Mouse (Mus musculus) frontal cortex, postnatal 10 days (tissue): ENCODE measurements around the gene Nrcam.
"Not testable (repeated sequence)": the region's sequence is repeated elsewhere in the genome, so short reads cannot be mapped to it uniquely, and the experiment has no call there.

Experiments used
- DNase-seq, 2 experiments: peaks; one replicate each; pipeline ENCODE4 v3.0.0; 2022; ENCODE audit warnings: low spot score in 2 of 2, mixed read lengths in 1 of 2

Nrcam gene

DNA sequence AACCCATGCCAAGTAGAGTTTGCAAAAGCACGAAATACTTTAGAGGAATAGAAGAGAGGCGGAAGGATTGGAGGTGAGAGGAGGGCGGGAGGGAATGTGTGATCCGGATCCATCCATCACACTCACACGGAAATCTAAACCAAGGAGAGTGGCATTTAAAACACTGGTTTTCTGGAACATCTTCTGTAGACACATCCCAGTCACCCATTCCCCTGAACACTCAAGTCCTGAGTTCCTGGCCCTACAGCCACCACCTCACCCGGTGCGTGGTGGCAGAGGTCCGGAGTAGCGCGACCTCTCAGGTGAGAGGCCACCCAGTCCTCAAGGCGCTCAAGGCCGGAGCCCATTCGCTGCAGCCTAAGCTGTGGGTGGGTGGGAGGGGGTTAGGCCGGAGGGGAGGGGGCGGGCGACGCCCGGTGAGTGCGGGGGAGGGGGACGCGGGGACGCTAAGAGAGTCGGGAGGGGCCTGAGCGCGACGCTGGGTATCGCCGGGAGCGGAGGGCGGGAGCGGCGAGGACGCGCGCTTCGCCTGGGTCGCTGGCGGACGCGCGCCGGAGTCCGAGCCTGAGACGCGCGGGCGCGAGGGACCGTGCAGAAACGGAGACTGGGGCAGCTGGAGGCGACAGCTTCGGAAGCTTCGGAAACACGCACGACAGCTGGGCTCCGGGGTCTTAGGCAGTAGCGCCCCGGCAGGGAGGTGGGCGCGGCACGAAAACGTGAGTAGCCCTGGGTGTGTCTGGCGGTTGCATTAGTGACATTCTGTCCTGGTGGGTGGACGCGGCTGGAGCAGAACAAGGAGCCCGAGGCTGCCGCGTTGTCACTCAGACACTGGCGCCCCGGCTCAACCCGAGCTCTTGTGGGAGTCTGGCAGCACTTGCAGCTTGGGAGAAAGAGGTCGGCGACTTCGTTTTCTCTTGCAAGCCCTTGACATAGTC, at the start of gene Nrcam:
Gene Nrcam, plus strand, starts transcription at position 505 of the 935 bp plus-strand sequence.
- DNase-seq: peak; percentile 55 to 72

DNA sequence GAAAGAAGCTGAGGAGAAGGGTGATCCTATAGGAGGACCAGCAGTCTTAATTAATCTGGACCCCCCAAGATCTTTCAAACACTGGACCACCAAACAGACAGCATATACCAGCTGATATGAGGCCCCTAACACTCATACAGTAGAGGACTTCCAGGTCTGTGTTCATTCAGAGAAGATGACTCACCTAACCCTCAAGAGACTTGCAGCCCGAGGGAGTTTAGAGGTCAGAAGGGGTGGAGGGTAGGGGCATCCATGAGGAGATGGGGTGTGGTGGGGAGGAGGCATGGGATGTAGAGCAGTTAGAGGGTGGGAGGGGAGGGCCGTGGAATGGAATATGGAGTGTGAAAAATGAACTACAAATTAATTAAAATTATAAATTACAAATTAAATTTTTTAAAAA, 48.5 kb upstream of the Nrcam start:
- not testable (repeated sequence) for DNase-seq

DNA sequence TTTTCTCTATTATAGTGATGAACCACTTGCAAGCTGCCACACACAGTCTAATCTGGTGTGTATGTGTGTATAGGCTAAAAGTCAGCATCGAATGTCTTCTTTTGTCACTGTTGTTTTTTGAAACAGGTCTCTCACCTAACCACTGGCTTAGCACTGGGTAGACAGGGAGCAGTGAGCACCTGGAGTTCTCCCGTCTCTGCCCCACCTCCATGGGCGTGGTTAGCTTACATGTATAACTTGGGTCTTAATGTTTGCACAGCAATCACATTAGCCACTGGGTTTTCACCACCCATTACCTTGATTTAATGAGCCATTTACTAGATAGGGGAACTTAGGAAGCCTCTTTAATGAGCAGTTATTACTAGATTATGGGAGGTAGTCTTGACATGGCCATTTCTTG, 47.2 kb upstream of the Nrcam start:
- no peak for DNase-seq

DNA sequence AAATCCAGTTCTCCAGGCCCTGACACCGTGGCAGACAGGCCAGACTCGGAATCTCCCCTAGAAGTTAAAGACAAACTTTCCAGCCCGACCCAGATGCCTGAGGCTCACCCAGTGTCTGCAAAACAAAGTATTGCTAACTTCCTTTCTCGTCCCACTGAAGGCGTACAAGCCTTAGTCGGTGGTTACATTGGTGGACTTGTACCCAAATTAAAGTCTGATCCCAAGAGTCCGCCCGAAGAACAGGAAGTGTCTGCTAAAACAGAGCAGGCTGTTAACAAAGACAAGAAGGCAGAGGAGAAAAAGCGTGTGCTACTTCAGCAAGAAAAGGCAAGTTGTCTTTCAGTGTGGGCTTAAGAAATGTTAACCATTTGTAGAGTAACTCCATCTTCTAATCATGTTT, 45.3 kb upstream of the Nrcam start:
- DNase-seq: no peak

DNA sequence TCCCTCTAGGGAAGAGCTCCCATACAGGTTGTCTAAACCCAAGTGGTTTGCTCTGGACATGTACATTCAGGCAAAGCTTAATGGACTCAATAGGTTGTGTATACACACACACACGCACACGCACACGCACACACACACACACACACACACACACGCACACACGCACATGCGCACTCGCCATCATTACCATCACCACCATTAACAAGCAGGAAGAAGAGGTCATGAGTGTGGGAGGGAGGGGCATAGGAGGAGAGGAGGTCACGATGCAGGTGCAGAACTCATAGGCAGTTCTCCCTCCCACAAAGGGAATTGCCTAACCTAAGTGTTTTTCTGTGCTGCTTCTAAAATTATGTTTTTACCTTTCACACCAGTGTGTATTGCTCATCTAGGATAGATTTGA, 41.7 kb upstream of the Nrcam start:
- no peak for DNase-seq

DNA sequence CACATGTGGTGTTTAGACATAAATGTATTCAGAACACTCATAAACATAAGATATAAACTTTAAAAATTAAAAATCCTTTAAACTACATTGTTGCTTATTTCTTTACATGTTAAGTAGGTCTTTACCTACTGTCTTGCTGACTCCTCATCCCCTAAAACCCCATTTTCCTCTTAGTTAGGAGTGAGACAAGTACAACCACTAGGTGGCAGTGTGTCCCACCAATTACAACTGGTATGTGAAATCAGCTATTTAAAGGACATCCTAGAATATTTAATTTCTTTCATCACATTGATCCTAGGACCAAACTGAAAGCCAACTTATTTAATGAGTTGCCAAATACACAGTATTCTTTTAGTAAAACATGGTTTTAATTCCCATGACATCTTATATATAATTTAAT, 36.4 kb upstream of the Nrcam start:
- DNase-seq: peak in 1 of 2 experiments; percentile 43

DNA sequence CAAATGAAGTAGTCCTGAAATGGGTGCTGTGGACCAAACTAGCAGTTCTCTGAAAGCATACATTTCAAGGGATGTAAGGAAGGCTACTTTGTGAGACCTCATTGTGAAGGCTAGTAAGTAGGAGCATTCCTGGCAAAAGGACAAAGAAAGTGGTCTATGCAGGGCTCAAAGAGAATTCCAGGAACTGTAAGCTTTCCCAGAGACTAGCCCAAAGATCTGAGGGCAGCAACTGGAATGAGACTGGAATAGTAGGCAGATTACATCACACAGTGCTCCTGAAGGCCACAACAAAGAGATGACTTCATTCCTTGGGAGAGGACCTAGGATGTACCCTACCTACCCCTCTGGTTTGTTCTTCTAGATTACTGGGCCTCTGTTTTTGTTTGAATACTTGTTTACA, 27.9 kb upstream of the Nrcam start:
- DNase-seq: no peak

DNA sequence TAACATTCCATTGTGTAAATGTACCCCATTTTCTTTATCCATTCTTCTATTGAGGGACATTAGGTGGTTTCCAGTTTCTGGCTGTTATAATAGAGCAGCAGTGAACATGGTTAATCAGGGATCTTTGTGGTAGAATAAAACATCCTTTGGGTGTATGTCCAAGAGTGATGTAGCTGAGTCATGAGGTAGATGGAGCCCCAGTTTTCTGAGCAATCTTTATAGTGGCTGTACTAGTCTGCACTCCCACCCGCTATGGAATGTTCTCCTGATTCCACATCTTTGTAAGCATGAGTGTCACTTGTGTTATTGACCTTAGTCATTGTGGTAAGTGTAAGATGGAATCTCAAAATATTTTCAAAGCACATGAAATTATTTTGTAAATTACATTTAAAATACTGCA, 24.7 kb upstream of the Nrcam start:
- DNase-seq: no peak

DNA sequence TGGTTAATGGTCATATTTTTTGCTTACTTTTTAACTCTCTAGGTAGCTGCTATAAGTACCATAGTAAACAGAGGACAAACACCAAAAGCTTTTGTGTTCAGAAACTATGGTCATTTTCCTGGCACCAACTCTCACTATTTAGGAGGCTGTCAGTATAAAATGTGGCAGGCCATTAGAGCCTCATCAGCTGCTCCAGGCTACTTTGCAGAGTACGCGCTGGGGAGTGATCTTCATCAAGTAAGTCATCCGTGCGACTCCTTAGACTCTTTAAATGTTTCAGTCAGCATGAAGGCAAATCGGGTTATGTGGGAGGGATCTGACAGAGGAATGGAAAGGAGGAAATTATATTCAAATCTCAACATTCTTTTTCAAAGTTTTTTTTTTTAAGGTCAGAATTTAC, 23.8 kb upstream of the Nrcam start:
- no peak for DNase-seq

DNA sequence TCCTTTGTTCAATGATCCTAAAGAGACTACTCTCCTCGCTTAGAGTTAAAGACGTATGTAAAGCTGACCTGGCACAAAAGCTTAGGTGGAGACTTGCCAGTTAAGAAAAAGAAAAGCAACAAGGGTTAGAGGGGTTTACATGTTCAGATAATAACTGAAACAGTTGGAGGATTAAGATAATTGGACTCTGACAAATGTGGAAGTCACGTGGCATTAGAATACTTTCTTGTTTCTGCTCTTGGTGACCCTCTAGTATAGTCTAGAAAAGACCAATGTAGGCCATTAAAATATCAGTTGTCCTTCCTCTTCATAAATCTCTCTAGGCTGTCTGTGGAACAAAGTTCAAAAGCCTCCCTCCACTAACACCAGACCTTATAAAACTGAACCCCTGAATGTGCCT, 20.5 kb upstream of the Nrcam start:
- no peak for DNase-seq

DNA sequence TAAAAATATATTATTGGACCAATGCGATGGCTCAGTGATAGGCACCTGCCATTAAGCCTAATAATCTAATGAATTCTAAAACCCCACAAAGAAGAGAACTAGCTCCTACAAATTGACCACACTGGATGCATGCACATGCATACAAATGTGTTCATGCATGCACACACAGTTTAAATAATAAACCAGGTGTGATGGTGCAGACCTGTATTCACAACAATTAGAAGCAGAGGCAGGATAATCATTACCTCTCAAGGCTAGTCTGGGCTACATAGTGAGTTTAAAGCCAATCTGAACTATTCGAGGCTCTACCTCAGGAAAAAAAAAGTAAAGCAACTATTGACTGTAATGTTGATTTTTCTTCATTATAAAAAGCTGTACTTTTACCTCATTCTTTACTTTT, 13.5 kb upstream of the Nrcam start:
- DNase-seq: no peak

DNA sequence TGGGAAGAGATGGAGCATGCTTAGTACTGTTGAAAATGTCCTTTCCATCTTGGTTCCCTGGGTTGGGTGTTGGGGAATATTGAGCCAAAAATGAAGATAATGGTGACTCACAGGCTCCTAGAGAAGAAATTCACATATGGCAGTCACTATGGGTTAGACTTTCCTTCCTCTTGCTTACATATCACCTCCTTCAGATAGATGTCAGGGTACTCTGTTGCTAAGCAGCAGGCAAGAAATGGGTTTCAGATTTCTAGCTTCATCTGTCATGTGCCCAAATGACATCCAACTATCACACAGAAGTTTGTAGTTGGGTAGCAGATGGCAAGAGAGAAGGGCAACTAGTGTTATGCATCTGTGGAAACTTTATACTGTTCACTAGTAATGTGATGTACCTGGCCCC, 3.6 kb upstream of the Nrcam start:
- DNase-seq: no peak

DNA sequence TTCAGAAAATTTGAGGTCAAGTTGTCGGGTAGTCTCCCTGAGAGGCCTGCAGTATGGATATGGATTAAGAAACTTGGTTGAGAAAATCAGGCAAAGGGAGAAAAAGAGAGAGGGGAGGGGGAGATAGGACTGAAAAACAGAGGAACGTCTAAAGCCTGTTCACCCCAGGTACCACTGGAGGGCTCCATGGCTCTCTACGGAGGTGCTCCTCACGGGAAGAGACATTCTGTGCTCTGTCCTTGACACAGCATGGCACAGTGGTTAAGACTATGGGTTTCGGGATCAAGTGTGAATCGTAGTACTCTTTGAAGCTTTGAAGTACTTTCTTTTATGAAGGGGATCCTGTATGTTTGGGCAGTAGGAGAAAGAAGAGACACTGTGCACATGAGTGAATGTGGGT, 1.2 kb upstream of the Nrcam start:
- DNase-seq: peak in 1 of 2 experiments; percentile 39

DNA sequence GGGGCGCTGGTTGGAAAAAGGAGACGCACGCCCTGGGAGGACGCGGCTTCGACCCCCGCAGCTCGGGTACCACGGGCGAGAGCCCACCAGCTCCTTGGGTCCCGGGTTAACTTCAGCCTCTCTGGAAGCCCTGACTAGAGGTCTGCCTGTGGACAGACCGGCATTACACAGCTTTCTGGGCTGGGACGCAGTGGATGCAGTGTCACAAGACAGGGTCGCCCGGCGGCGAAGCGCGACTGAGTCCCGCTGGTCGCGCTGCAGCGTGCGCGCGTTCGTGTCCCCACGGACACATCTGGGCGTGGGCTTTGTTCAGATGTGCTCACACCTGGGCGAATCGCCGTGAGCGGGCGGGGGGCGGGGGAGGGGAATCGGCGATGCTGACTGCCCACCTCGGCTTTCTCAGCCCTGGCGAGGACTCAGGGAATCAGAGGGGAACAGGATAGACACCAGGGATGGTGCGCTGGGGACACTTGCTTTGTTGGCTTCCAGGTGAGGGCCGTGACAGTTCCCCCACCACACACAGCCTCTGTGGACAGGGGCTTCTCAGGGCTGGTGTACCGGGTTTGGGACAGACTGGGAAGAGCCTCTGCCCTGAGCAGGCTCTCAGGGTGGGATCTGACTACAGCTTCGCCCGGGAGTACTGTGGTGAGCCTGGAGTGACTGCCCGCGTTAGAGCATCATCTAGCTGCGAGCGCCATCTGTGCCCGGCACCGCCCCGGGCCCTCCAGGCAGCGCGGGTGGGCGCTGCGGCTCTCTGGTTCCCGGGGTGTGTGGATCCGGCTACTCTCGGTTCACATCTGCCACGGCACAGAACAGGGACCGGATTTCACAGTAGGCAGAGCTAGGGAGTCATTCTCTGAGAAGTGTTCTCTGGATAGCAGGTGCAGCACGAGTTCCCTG, 881 bp downstream of the Nrcam start:
- DNase-seq: peak; percentile 40 to 68

DNA sequence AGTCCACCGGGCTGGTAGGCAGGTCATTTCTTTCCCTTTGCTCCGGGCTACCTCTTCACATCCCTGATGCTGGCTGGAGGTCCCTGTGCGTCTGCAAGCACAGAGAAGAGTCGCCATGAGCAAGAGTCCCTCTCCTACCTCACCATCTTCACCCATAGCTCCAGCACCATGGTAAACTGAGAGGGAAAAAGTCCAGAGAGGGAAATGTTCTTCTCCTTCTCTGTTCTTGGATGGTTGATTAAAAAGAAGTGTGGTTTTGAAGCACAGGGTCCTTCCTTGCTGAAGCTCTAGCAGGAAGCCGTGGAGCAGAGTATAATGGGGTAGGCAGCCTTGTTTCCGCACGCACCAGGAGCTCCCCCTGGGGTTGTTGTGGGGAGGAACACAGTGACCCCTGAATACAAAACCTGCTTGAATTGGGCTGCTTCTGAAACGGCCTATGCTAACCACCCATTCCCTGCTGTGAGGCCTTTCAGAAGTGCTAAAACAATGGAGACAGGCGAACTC, 1.6 kb downstream of the Nrcam start:
- peak in 1 of 2 experiments; percentile 29 for DNase-seq

DNA sequence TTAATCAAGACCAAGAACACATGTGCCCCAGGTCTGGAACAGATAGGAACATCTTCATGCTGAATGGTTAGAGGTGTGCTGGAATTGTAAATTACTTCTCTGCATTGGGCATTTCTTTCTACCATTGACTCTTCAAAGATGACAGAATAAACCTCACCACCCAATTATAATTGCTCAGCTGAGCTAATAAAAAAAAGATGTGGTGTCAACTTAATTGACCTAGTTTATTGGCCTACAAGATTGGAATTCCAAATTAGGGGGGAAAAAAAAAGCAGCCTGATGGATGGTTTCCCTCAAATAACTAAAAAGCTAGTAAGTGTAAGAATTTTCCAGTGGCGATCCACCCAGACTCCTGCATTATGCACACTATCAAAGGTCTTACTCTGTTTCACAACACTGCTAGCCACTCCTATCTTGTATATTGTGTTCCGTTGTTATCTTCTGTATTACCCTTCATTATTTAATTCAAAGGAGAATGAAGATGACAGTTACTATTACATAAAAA, 8.5 kb downstream of the Nrcam start:
- DNase-seq: no peak

DNA sequence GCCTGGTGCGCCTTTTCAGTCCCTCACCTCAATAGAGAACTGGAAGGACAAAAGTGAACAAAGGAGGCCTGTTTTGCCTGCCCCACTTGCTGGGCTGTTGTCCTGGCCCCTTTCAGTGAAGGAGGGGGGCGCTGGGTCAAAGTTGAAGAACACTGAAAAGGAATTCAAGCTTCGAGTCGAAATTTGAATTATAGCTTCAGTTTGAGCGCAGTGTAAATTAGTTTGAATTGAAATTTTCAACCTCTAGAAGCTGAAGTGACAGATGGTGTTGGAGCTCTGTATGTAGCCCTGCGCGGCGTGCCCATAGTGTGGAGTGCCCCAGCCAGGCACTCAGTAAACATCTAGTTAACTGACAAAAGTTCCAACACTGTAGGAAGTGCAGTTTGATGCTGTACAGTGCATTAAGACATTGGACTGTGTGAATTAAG, 9.5 kb downstream of the Nrcam start:
- DNase-seq: no peak

DNA sequence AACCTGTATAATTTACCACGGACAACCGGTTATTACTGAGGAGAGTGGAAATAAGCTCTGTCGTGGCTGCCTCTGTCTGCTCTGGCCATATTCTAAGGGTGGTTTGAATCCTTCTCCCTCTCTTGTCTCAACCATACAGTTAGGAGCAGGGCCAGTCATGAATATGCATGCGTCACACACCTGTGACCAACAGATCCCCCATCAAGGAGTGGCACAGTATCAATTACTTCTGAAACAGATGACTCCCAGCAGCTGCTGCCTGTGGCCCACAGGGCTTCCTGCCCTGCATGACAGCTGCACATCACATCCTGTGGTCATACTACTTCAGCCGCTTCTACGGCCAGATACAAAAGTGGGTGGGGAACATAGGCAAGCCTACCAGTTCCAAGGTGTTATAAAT, 15.4 kb downstream of the Nrcam start:
- no peak for DNase-seq

DNA sequence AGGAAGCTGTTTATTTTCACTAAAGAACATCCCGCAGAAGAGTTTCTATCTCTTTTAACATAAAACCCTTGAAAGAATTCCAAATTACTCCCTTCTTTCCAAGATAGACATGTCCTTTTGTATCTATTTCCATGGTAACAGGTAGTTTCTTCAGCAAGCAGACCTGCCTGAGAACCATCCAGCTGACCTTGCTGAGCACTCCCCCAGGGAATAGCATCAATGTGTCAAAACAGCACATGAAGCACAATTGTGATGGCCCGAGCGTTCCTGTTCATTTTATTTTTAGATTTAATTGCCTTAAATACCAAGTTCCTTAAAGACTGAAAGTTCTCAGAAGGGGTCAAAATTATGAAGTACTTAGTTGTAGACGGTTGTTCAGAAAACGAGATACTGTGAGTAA, 16.6 kb downstream of the Nrcam start:
- DNase-seq: no peak

DNA sequence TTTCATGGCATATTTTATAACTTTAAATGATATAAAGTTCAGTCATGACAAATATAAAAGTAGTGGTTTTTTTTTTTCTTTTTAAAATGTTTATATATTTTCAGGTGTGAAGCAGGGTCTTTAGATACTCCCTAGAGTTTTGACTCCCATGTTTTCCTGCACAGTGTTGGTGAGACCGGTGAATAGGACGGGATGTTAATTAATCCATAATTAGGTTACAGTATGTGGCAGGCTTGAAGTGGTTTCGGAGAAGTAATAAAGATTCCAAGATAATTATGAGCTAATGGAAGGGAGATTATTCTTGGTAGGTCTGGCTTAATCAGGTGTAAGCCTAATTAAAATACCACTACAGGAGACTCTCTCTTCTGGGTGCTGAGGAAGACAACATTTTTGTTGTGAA, 17.5 kb downstream of the Nrcam start:
- DNase-seq: no peak

DNA sequence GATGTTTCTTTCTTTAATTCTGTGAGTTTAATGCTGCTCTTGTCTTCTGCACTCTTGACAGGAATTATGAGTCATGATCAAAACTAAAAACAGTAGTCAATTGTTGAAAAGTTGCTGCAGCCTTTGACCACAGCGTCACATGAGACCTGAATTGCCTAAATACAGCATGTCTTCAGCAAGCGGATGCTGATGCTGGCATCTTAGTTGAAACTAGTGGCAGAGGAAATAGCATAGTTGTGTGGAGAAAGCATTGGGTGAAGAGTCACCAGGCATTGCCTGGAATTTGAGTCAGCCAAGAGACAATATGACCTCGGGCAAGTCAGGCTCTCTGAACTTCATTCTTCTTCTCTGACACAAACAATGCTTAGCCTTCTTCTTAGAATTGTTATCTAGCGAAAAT, 26.4 kb downstream of the Nrcam start:
- no peak for DNase-seq

DNA sequence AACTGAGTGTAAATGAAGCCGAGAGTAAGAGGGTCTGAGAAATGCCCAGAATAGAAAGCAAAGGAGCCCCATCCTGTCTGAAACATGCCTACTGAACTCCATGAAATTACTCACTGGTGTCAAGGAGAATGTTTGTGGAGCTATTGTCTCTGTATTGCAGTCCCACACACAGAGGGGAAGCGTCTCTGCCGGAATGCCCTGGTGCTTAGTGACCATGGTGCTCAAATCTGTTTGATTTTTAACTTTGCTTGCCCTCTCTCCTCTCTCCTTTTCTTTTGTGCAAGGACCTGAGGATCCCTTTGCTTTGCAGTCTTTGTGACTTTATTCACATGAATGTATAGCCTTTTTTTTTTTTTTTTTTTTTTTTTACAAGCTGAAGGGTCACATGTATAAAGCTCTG, 28.8 kb downstream of the Nrcam start:
- DNase-seq: no peak
